Mouse (Mus musculus): ENCODE results near the gene Uck2.

The Uck2 gene

DNA sequence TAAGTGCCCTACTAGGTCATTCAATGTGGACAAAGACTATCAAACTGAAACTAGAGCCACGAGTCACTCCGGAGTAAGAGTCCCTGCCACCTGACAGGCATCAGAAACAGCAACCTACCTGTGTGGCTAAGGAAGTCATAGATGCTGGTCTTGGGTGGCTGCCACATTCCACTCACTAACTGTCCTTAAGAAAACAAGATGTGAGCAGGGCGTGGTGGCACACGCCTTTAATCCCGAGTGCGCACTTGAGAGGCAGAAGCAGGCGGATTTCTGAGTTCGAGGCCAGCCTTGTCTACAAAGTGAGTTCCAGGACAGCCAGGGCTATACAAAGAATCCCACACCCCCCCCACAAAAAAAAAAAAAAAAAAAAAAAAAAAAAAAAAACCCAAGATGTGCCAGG, 35.2 kb downstream of the Uck2 start:
- DNase-seq, result no peak

DNA sequence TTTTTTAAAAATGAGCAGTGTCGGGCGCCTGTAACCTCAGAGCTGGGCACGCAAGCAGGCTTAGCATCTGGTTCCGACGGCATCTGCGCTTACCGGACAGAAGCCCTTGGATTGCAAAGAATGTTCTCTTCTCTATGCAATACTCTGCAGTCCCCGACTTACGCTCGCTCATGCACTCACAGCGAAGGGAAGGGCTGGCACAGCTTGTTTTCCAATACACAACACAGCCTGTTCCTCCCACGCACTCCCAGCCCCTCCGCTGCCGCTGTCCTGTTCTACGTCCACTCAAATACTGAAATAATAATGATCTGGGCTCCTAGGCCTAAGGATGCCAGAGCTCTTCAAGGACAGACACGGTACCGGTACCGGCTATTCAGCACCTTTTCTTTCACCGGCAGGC, 35.9 kb downstream of the Uck2 start:
- DNase-seq, result peak in 1 of 2 experiments; percentile 32

DNA sequence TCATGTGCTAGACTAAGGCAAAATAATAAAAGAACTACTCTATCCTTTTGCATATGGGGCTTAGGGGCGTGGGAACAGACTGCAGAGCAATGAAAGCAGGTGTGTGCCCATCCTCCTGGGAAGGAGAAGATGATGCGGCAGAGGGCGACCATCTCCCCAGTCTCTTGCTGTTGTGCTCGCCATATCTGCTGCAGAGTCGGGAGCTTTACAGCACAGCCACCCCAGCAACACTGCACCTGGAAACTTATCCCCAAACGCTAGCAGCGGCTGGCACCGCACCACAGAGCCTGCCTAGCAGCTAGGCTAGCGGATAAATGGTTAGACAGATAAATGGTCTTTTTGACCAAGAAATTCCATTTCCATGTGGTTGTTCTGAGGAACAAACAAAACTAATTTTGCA, 37.2 kb downstream of the Uck2 start:
- DNase-seq, result no peak

DNA sequence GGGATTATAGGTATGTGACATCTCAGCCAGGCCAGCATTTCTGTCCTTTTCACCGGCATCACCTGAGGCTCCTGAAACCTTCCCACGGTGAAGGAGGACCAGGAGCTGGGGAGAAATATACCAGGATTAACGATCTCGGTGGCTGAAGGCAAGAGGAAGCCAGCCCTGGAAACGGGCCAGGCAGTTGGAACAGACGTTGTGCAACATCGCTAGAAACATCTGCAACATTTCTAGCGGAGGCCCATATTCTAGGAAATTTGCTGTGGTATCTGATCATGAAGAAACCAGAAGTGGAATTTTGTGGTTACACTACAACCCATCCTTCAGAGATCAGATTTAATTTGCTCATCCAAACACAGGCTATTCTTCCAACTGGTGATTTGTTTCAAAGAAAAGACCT, 38.1 kb downstream of the Uck2 start:
- peak; percentile 35 to 63 for DNase-seq

DNA sequence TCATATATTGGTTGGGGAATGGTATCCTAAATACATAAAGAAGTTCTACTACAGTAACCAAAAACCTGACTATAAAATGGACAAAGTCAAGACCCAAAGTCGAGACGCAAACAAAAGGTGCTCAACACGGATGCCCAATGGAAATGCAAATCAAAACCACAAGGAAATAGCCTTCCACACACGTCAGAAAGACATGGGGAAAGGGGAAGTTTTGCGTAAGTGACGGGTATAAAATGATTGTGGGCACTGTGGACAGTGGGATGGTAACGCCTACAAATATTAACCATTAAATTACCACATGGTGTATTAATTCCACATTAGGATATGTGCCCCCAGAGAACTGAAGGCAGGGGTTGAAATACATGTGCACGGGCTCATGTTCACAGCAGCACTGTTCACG, 38.8 kb downstream of the Uck2 start:
- DNase-seq, result no peak

DNA sequence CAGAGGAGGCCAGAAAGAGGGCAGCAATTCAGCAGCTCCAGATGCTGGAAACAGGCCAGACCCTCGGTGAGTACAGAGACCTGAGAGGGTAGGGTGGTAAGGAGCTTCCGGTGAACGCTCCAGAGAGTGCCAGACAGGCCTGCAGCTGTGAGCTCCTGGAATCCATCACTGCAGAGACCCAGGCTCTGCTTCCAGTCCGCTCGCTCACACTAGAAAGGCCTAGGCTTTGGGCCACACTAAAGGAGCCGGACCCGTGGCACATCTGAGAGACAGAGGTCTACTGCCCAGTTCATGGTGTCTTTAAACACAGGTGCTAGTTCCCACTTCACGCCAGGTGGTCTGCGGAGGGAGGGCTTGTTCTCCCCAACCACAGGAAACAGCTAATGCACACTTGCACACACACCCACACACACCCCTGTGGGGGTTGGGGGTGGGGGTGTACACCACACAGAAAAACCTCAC, 39.9 kb downstream of the Uck2 start:
- DNase-seq, result peak; percentile 43 to 55

DNA sequence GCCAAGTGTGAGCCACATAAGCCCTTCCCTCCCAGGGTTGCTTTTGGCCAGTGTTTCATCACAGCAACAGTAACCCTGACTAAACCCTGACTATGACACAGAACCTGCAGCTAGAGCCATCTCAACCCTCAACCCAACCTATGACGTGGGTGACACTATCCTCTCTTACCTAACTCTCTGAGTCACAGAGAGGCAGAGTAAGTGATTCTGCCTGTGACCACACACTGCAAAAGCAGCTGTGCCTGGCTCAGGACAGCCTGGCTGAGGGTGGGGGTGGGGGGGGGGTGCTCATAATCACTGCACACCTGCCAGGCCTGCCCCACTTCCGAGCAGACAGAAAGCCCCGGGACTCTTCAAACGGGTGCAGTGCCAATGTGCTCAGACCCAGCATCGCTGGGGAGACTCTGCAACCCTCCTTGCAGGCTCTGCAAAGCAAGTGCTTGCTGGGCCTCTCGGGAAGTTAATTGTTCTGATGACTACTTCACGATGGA, 42.9 kb downstream of the Uck2 start:
- DNase-seq, result peak in 1 of 2 experiments; percentile 28

DNA sequence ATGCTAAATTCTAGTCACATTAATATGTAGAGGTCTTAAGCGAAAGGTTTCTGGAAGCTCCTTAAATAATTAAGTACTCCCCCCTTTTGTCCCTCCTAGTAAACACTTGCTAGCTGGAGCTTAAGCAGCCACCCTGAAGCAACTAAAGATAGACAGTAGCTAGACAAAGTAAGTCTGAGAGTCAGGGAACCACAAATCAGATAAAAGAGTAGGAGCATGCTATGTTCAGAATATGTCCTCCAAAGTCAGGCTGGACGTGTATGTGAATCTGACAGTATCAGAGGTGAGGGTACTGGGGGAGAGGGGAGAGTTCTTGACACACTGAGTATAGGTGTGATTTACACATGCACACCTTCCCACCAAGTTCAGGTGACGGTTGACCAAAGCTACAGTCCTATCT, 43.6 kb downstream of the Uck2 start:
- DNase-seq, result no peak

DNA sequence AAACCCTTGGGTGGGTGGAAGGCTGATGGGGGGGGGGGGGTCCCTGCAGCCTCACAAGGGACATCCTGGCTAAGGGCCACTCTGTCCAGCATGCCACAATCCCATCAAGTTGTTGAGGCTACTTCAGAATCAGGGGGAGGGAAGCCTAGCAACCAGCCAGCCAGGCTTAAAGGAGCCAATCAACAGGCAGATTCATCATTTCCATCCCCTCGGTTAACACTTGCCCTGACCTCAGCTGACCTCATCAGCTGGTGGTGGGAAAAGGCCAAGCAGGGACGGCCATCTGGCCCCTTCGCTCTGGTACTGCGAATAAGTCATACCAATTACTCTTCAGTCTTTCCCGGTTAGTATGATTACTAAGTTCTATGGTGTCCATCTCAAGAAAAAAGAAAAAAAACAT, 44.8 kb downstream of the Uck2 start:
- peak; percentile 67 to 72 for DNase-seq

DNA sequence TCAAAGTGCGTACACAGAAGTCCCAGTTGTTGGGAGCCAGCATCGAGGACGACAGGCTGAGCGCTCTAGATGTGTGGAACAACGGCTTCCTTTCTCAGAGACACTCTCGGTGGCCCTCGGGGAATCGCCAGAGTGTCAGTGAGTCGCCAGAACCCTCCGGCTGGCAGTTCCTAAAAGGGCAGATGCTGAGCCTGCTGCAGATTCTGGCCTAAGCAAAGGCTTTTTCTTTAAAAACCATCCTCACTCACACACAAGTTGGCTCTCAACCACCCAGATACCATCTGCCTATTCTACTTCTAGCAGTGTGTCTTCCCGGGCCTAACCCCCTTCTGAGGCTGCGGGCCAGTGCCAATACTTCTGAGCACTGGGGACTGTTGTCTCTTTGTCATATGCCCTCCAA, 45.2 kb downstream of the Uck2 start:
- peak; percentile 60 to 67 for DNase-seq

DNA sequence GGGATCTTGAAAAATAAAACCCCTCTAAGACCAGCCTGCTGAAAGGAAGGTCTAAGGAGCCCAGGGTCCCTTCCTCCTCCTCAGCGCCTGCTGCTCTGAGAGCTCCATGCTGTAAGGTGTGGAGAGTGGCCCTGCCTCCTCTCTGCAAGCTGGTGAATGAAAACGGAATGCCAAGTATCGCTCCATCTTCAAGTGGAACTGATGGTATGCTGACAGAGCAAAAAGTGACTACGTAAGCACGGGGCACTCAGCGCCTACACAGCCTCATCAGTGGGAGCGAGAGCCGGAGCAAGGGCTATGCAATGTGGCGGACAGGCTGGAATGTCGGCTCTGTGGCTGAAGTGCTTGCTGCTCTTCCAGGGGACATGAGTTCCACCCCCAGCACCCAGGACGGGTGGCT, 47.3 kb downstream of the Uck2 start:
- no peak for DNase-seq

DNA sequence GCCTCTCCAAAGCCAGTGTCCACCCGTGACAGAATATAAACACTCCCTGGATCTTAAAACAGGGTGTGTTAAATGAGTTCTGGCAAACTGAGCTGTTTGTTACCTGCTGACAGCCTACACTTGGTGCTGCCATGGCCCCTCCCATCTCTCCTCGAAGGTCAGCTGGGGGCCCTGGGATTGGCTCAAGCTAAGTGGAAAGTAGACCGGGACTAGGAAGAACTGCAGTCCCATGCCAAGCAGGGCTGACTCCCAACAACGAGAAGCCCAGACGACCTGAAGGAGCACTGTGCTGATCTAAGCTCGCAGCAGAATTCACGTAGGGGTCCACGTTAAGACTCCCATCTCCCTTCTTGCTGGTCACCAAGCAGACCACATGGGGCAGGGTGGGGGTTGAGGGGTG, 48.3 kb downstream of the Uck2 start:
- DNase-seq, result no peak

DNA sequence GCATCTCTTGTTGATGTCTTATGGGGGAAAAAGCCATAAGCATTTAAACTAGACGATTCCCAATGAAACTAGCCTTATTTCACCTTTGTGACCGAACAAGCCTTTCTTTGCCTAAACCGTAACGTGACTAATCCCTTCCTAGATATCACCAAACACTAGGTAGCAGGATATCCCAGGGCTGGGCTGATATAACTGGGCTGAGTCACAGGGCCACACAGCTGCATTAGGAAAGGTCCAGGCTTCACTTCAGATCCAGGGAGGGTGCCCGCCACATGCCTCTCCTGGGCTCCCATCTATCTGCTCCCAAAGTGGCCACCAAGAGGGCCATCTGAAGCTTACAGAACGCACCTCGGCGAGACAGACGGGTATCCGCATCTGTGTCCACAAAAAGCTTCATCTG, 50.8 kb downstream of the Uck2 start:
- DNase-seq, result no peak

DNA sequence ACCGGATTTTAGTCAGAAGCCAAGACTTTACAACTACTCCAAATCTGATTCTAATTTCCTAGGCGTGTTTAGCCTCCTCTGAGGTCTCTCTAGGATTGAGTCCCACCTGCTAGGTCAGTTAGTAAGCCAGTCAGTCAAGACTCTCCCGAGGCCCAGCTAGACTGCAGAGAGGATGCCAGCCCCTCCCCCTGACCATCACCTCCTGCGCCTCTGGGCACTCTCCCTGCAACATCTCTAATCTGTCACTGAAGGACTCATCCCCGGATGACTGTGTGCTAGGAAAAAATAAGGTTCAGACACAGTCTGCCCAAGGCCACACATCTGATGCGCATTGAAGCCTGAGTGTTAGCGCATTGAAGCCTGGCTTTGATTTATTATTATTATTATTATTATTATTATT, 52.2 kb downstream of the Uck2 start:
- no peak for DNase-seq

DNA sequence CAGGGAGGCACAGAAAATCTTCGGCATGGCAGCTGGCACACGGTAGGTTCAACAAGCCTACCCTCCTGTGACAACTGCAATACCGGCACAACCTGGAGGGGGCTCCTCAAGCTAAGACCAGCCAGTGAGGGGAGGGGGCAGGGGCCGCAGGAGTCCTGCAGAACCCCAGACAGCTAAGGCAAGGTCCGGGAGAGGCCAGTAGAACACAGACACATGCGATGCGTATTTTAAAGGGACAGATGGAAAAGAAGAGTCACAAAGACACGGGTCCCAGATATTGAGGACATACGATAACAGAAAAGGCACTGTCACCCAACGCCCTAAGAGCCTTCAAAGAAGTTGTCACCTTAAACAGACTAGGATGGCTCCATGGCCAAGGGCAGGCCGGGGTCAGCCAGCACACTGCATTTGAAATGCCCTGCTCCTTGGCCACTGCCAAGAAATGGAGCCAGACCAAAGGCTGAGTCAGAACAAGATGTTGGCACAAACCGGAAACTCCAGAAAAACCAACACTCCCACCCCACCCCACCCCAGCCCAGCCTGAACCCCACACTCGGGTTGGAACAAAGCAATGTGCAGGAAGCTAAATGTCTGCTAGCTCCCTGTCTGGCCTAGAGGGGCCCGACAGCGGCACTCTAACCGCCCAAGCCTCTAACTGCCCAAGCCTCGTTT, 53.4 kb downstream of the Uck2 start:
- peak; percentile 69 to 85 for DNase-seq

DNA sequence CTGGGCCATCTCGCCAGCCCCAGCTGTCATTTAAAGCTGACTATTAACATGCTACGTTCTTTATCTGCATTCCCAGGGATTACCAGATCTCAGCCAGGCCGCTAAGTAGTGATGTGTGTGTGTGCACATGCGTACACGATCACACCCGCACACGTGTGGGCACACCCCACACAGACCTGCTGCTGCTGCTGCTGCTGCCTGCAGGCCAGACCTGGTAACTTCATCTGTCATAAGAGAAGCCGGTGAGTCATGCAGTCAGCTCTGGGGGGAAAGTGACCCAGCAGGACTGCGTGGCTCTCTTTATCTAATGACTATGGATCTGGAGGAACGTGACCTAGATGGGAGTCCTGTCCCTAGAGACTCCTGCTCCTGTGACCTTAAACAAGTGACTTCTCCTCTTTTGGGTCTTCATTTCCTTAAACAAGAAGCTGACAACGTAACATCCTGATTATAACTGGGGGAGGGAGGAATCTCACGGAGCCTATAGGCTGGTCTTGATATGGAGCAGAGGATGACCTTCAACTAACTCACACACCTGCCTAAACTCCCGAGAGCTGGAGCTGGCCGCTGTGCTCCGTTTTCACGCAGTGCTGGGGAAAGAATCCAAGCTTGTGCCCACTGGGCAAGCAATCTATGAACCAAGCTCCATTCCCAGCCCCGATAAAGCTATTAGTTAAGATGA, 54.0 kb downstream of the Uck2 start:
- no peak for DNase-seq

DNA sequence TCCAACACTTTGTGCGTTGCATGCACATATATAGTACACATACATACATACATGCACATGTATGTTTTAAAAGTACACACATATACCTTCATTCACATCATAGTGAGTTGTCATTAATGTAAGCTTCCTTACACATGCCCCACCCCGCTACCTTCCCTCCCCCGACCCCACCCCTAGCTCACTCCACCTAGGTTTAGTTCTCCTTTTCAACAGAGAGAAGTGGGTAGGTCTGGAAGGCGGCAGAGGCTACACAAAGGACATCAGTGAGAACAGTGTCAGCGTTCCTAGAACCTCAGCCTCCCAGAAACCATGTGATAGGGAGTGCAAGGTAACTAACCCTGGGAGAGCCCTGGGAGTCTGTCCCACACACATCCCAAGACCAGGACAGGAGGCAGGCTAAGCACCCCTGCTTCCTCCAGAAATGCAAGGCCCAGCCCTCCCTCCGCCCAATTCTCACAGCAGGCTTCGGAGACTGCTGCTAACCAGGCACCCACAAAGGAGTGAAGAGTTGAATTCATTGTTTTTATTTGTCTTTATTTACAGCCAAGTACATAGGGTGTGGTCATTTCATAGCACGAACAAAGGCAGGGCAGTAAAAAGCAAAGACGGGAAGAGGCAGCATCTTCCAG, 62.6 kb downstream of the Uck2 start:
- no peak for DNase-seq

DNA sequence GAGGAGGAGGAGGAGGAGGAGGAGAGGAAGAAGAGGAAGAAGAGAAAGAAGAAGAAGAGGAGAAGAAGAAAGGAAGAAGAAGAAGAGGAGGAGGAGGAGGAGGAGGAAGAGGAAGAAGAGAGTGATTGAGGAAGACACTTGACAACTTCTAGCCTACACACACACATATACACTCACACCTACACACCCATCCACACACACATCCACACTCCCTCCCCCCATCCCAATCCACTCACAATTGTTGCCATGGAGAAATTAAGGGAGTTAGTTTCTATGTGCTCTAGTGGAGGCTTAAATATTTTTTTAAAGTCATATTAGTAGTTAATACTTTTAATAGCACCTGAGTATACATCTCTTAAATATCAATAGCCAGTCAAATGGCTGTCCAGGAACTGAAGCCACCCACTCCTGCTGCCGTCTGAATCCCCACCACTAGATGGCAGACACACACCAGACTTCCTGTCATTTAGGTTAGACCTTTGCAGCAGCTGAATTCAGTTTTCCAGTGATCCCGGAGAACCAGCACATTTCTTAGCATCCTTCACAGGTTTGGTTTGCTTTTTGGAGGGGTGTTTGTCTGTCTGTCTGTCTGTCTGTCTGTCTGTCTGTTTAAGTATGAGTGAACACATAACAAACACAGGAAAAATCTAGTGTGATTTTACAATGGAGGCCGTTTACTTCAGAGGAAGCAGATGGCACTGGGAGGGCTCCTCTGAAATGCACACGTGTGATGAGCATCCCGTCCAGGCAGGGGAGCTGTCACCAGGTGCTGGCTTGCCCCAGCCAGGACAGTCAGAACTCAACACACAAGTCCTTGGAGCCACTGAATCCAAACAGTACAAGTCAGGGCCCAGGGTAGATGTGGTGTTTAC, 64.6 kb downstream of the Uck2 start:
- peak; percentile 94 to 95 for DNase-seq

DNA sequence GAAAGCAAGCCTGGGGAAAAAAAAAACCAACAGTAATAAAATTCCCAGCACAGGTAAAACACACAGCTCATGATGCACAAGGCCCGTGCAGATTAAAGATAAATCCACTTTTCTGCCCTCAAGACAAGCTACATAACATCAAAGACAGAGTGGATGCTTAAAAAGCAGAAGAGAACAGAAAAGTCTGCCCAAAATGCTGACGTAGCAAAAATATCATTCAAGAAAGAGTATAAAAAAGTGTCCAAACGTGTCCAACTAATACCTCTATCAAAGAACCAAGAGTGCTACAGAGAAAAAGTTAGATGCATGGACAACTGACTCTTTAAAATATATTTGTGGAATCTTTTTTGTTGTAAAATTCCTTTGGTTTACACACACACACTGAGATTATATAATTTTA, 69.7 kb downstream of the Uck2 start:
- DNase-seq, result no peak

DNA sequence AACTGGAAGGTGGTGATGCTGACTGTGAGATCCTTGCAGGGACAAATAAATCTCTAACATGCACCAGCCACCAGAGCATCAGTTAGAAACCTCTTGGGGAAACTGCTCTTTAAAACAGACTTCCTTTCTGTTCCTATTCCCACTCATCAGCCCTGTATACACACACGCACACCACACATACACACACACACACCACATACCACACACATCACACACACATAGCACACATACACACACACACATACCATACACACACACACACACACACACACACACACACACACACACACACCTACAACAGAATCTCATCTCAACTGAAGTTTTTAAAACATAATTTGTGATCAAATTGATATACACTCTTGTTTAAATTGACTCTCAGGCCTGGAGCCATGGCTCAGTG, 72.4 kb downstream of the Uck2 start:
- no peak for DNase-seq

DNA sequence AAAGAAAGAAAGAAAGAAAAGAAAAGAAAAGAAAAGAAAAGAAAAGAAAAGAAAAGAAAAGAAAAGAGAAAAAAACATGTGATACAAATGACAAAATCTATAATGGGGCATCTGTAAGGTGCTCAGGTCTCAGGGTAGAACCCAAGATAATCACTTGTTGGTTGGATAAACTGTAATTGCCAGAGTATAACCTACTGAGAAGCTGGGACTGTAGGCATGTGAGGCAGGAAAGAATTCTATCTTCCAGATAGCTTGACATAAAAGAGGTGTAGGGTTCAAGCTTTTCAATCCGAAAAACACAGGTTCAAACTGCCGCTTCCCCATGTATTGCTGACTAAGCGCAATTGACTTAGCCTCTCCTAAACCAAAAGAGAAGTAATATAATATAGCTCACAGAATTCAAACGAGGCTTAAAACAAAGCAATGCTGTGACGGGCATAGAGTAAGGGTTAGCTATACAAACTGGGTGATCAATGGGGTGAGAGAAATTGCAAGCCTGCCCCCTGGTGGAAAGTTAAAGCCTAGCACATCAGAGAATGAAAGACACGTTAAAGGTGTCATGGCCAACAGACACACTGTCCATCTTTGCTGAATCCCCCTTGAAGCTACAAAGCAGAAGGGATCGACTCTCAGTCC, 73.0 kb downstream of the Uck2 start:
- DNase-seq, result peak; percentile 90 to 91

DNA sequence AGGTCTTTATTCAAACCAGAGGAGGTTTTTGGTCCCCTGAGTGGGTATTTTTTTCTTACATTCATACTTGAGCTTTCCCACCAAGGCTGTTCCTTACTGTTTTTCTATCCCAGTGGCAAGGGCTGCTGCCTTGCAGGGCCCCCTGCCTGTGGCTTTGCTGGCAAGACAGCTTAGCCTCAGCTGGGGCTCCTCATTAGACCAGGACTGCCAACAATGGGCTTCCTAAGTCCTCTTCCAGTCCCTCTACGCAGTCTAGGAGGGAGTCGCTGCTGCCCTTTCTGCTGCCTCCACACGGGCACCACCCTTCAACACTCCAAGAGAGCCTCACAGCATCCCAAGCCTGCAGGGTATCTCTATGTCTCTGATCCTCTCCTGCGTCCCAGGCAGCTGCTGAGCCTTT, 76.3 kb downstream of the Uck2 start:
- peak; percentile 30 to 52 for DNase-seq
